Comparison of ENCODE assay signal across 8 mouse cellular contexts in genomic region chr17:29077786-29078509, GRCm38 (mm10). TPM values are rescaled to one million over a fixed set of nuclear protein-coding genes. Genes with fewer than 3 reads are reported as not detected.
DNase-seq lines count a peak whose midpoint lies in the region; ATAC-seq and TF ChIP-seq lines count a peak whose summit lies in the region.

No protein-coding gene starts in this region.

- intact Hi-C loops in gastrocnemius, adult 2 months (cut with DNase I): loop anchor here (2.0 kb wide), 1 partner anchor 19 kb away; no protein-coding TSS in a partner anchor

- 18% methylated on average over 14 of the region's 14 CpGs for WGBS in forebrain, embryonic 14.5 days
- 17% methylated on average over 14 of the region's 14 CpGs for WGBS in kidney, embryonic 15.5 days
- WGBS in liver, embryonic 16.5 days (ENCODE audit: insufficient replicate concordance): 8% methylated on average over 14 of the region's 14 CpGs

- ATAC-seq in forebrain, embryonic 14.5 days: peak; percentile 50; the same call in 1 of the 2 replicates
- no peak for ATAC-seq in kidney, embryonic 15.5 days (replicated peaks; ENCODE audit: low FRiP score)
- no peak for ATAC-seq in liver, embryonic 16.5 days (ENCODE audit: low read depth)

- TF ChIP-seq CTCF in gastrocnemius, adult 2 months (IDR thresholded peaks at IDR 0.05): no peak

- H3K4me2 ChIP-seq in forebrain, embryonic 14.5 days (ENCODE audit: low read length): peak overlapping the region; percentile 35
- H3K4me2 ChIP-seq in kidney, embryonic 15.5 days: peak overlapping the region; percentile 56
- H3K4me2 ChIP-seq in liver, embryonic 16.5 days (ENCODE audit: low read depth, low read length): peak overlapping the region; percentile 56

- no peaks in the 10 kb centered on the region for H3K9me3 ChIP-seq in ES-E14 (ENCODE audit: control insufficient read depth, insufficient read depth, low read depth, low read length)
- H3K9me3 ChIP-seq in forebrain, embryonic 14.5 days (replicated peaks; ENCODE audit: control insufficient read depth, low read length): no peaks in the 10 kb centered on the region
- no peaks in the 10 kb centered on the region for H3K9me3 ChIP-seq in kidney, embryonic 15.5 days (replicated peaks)
- no peaks in the 10 kb centered on the region for H3K9me3 ChIP-seq in liver, embryonic 16.5 days (replicated peaks; ENCODE audit: control insufficient read depth, low read length)

- peak; percentile 66 for DNase-seq in gastrocnemius, adult 2 months
- no peak for DNase-seq in gastrocnemius, adult 18-20 months (ENCODE audit: low spot score)
- no peak for DNase-seq in ES-E14 (ENCODE audit: low read depth, low spot score)
- DNase-seq in forebrain, embryonic 14.5 days (ENCODE audit: low spot score): peak; percentile 73
- DNase-seq in right cerebral cortex, adult 2 months (ENCODE audit: low spot score in 2 of 2): peak; percentile 45 to 46
- DNase-seq in natural killer cell, adult 2 months (ENCODE audit: low spot score in 2 of 2): no peak

- peak overlapping the region; percentile 88 for H3K9ac ChIP-seq in ES-E14 (ENCODE audit: insufficient read depth, low read depth, low read length, poor library complexity, severe bottlenecking)
- no peak overlapping the region for H3K9ac ChIP-seq in forebrain, embryonic 14.5 days (ENCODE audit: low read length)
- no peak overlapping the region for H3K9ac ChIP-seq in kidney, embryonic 15.5 days
- no peak overlapping the region for H3K9ac ChIP-seq in liver, embryonic 16.5 days (ENCODE audit: low read depth, low read length)

- H3K36me3 ChIP-seq in ES-E14 (ENCODE audit: control insufficient read depth, insufficient read depth, low read length, poor library complexity, severe bottlenecking): no peaks in the 10 kb centered on the region
- no peaks in the 10 kb centered on the region for H3K36me3 ChIP-seq in forebrain, embryonic 14.5 days (ENCODE audit: control insufficient read depth, insufficient read depth, low read length)
- no peaks in the 10 kb centered on the region for H3K36me3 ChIP-seq in kidney, embryonic 15.5 days
- no peaks in the 10 kb centered on the region for H3K36me3 ChIP-seq in liver, embryonic 16.5 days (ENCODE audit: control insufficient read depth, insufficient read depth)

- peak overlapping the region; percentile 65 for H3K4me3 ChIP-seq in gastrocnemius, adult 2 months
- H3K4me3 ChIP-seq in ES-E14 (ENCODE audit: insufficient read depth in 1 of 2, low read depth in 1 of 2, low read length in 2 of 2, poor library complexity in 1 of 2, severe bottlenecking in 1 of 2): peak overlapping the region; percentile 68 to 76
- peak overlapping the region; percentile 8; the same call in 1 of the 2 replicates for H3K4me3 ChIP-seq in forebrain, embryonic 14.5 days (ENCODE audit: low read depth, low read length)
- H3K4me3 ChIP-seq in kidney, embryonic 15.5 days (replicated peaks): peak overlapping the region; percentile 30
- peak overlapping the region; percentile 35 for H3K4me3 ChIP-seq in liver, embryonic 16.5 days (ENCODE audit: low read depth, low read length)

- H3K27ac ChIP-seq in gastrocnemius, adult 2 months: peak overlapping the region; percentile 91
- H3K27ac ChIP-seq in ES-E14 (ENCODE audit: insufficient read depth, low read depth, low read length, poor library complexity, severe bottlenecking): peak overlapping the region; percentile 93
- H3K27ac ChIP-seq in forebrain, embryonic 14.5 days (ENCODE audit: low read depth, low read length): no peak overlapping the region
- H3K27ac ChIP-seq in kidney, embryonic 15.5 days: no peak overlapping the region
- no peak overlapping the region for H3K27ac ChIP-seq in liver, embryonic 16.5 days (ENCODE audit: low read length)

- peaks cover 15 to 22% of the 10 kb centered on the region in 2 experiments for H3K4me1 ChIP-seq in ES-E14 (ENCODE audit: control insufficient read depth in 2 of 2, insufficient read depth in 2 of 2, low read length in 2 of 2, poor library complexity in 1 of 2)
- H3K4me1 ChIP-seq in forebrain, embryonic 14.5 days (ENCODE audit: control insufficient read depth, insufficient read depth, low read length): peaks cover 10% of the 10 kb centered on the region; the same call in 1 of the 2 replicates
- H3K4me1 ChIP-seq in kidney, embryonic 15.5 days: peaks cover 40% of the 10 kb centered on the region
- H3K4me1 ChIP-seq in liver, embryonic 16.5 days (ENCODE audit: control insufficient read depth, low read depth, low read length): peaks cover 13% of the 10 kb centered on the region

- in situ Hi-C loops in ES-E14 (cut with MboI; ENCODE audit: low sequenced_read_pairs in 2 of 2, unreplicated experiment in 2 of 2): no loop called here

- H3K27me3 ChIP-seq in forebrain, embryonic 14.5 days (replicated peaks; ENCODE audit: control insufficient read depth, insufficient read depth, low read length): peaks cover 12% of the 10 kb centered on the region; the same call in 1 of the 2 replicates
- H3K27me3 ChIP-seq in kidney, embryonic 15.5 days: peaks cover 15% of the 10 kb centered on the region
- H3K27me3 ChIP-seq in liver, embryonic 16.5 days (ENCODE audit: control insufficient read depth, insufficient read depth, low read depth, low read length): peaks cover 29% of the 10 kb centered on the region

TF ChIP-seq in ES-E14, 5 proteins besides CTCF, POLR2A, EP300 and RAD21:
- TF ChIP-seq ZC3H11A (IDR thresholded peaks at IDR 0.05; ENCODE audit: borderline replicate concordance, low read depth, low read length) (no peak), ZNF384 (IDR thresholded peaks at IDR 0.05; ENCODE audit: low read depth, low read length) (0 out of 2 replicates have a peak, but pooled peaks have one; percentile 31)

RNA-seq across cellular contexts. Expression of gene Cdkn1a, which starts 12.8 kb away (rescaled TPM):
- total RNA-seq in gastrocnemius, adult 2 months (2021): 100 to 1,000 TPM in 1 of 2 experiments, 10 to 100 TPM in 1; 32.6 to 103 TPM
- total RNA-seq in gastrocnemius, adult 18-20 months (2021): 10 to 100 TPM; 31.9 to 63.3 TPM
- total RNA-seq in ES-E14 (2012; rRNA removed): 17.8 and 32.3 TPM in 2 replicates
- 41.0 and 43.3 TPM in 2 replicates for polyA plus RNA-seq in forebrain, embryonic 14.5 days (2014; fragmentation: Nextera tagmentation; extraction: Ambion mirVana)
- polyA plus RNA-seq in kidney, embryonic 15.5 days (2015; fragmentation: Nextera tagmentation; extraction: Ambion mirVana): 62.2 and 79.3 TPM in 2 replicates
- polyA plus RNA-seq in liver, embryonic 16.5 days (2015; fragmentation: Nextera tagmentation; extraction: Ambion mirVana): 12.6 and 16.5 TPM in 2 replicates

RNA-seq across cellular contexts. Expression of gene Rab44, which starts 36.0 kb away (rescaled TPM):
- under 1 TPM in 1 of 2 experiments, not detected in 1; 0.59 TPM for total RNA-seq in gastrocnemius, adult 2 months (2021)
- total RNA-seq in gastrocnemius, adult 18-20 months (2021): under 1 TPM; 0.31 to 0.34 TPM
- total RNA-seq in ES-E14 (2012; rRNA removed): 0.31 and 0.85 TPM in 2 replicates
- not detected in 2 replicates for polyA plus RNA-seq in forebrain, embryonic 14.5 days (2014; fragmentation: Nextera tagmentation; extraction: Ambion mirVana)
- 0.34 and 0.35 TPM in 2 replicates for polyA plus RNA-seq in kidney, embryonic 15.5 days (2015; fragmentation: Nextera tagmentation; extraction: Ambion mirVana)
- polyA plus RNA-seq in liver, embryonic 16.5 days (2015; fragmentation: Nextera tagmentation; extraction: Ambion mirVana): 9.9 and 10.9 TPM in 2 replicates

RNA-seq across cellular contexts. Expression of gene Srsf3, which starts 45.5 kb away (rescaled TPM):
- total RNA-seq in gastrocnemius, adult 2 months (2021): 10 to 100 TPM; 38.8 to 55.6 TPM
- 10 to 100 TPM; 37.4 to 48.6 TPM for total RNA-seq in gastrocnemius, adult 18-20 months (2021)
- total RNA-seq in ES-E14 (2012; rRNA removed): 317 and 391 TPM in 2 replicates
- polyA plus RNA-seq in forebrain, embryonic 14.5 days (2014; fragmentation: Nextera tagmentation; extraction: Ambion mirVana): 712 and 729 TPM in 2 replicates
- polyA plus RNA-seq in kidney, embryonic 15.5 days (2015; fragmentation: Nextera tagmentation; extraction: Ambion mirVana): 605 and 671 TPM in 2 replicates
- 185 and 211 TPM in 2 replicates for polyA plus RNA-seq in liver, embryonic 16.5 days (2015; fragmentation: Nextera tagmentation; extraction: Ambion mirVana)

Comparison
In these comparisons a context has a peak if more than half of its experiments do, and no peak if none do; other contexts are left out.
1. DNase-seq: peak in gastrocnemius, adult 2 months (single experiment), forebrain, embryonic 14.5 days (single experiment) and right cerebral cortex, adult 2 months (2 of 2); none in gastrocnemius, adult 18-20 months (single experiment), ES-E14 (single experiment) and natural killer cell, adult 2 months (0 of 2).
2. H3K27ac ChIP-seq: peak in gastrocnemius, adult 2 months (single experiment) and ES-E14 (single experiment); none in forebrain, embryonic 14.5 days (single experiment), kidney, embryonic 15.5 days (single experiment) and liver, embryonic 16.5 days (single experiment).
3. H3K4me3 ChIP-seq: peak in every context shown above with its lines; median percentile 72 in ES-E14; 65 in gastrocnemius, adult 2 months; 35 in liver, embryonic 16.5 days; 30 in kidney, embryonic 15.5 days; 8 in forebrain, embryonic 14.5 days.
4. Peak in every context shown above with its lines, with median percentiles within 50 percentile points of each other: H3K4me2 ChIP-seq.